Mouse (Mus musculus) embryonic facial prominence, embryonic 10.5 days (tissue): ENCODE measurements around the gene Lep. TPM values are rescaled to one million over a fixed set of nuclear protein-coding genes. Genes with fewer than 3 reads are reported as not detected.

Source experiments
- DNase-seq: peaks from one replicate; pipeline ENCODE4 v3.0.0-alpha.2; 2017; ENCODE audit warnings: low spot score
- H3K27ac ChIP-seq: fragments of 300-500 bp; sonication (generic); replicated peaks from 2 replicates; pipeline ENCODE4 v1.5.1; 2016; ENCODE audit warnings: mild to moderate bottlenecking
- H3K27me3 ChIP-seq: fragments of 300-500 bp; sonication (generic); replicated peaks from 2 replicates; pipeline ENCODE4 v1.6.1; 2016; ENCODE audit warnings: low read depth, mild to moderate bottlenecking; ENCODE audit not compliant: poor library complexity, severe bottlenecking
- H3K36me3 ChIP-seq: fragments of 300-500 bp; sonication (generic); replicated peaks from 2 replicates; pipeline ENCODE4 v1.6.1; 2016; ENCODE audit warnings: mild to moderate bottlenecking, moderate library complexity
- H3K4me1 ChIP-seq: fragments of 300-500 bp; sonication (generic); 2 replicates; pipeline ENCODE4 v1.6.1; 2016
- H3K4me3 ChIP-seq: fragments of 300-500 bp; sonication (generic); 2 replicates; pipeline ENCODE4 v1.5.1; 2016; ENCODE audit warnings: mild to moderate bottlenecking, moderate library complexity
- H3K9me3 ChIP-seq: fragments of 300-500 bp; sonication (generic); 2 replicates; pipeline ENCODE4 v1.6.1; 2016; ENCODE audit warnings: mild to moderate bottlenecking
- WGBS: fragments of 180-500 bp; shearing (Covaris S2); methylation state at CpG from one replicate; pipeline ENCODE4 v1.1.7; 2016; 5-methylcytosine and 5-hydroxymethylcytosine counted together
- polyA plus RNA-seq: library from polyadenylated mRNA; unstranded; fragments of >200 nt; fragmentation: Nextera tagmentation; extraction: Ambion mirVana; gene quantifications from 2 replicates; pipeline ENCODE4 v1.2.1, GENCODE M21; 2016

Lep gene
- polyA plus RNA-seq, 1 experiment from 2014 or later = not detected

GRCm38 (mm10) chr6:29026766-29027165 is 33.3 kb upstream of the Lep start:
- peaks cover 39% of the 10 kb centered on the region for H3K27me3 ChIP-seq
- no peak overlapping the region for H3K27ac ChIP-seq

DNA sequence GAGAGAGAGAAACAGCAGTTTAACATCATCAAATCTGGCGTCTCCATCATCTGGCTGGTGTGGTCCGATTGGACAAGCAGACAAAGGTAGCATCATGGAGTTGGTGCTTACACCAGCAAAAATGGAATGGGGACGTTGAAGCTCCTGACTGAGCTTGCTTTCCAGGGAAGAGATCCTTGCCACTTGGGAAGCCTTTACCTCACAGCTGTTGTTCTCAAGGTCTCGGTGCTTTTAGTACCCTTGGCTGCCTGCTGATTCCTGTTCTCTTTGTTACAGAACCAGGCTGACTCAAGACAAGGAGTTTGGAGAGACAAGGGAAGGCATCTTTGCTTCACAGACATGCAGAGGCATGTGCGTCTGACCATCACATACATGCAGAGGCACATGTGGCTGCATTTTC is 31.9 kb upstream of the Lep start:
- Histone ChIP-seq H3K4me3 (no peak overlapping the region), H3K36me3 (no peaks in the 10 kb centered on the region), H3K27me3 (peaks cover 25% of the 10 kb centered on the region), H3K4me1 (peaks cover 18% of the 10 kb centered on the region), H3K27ac (no peak overlapping the region), H3K9me3 (no peaks in the 10 kb centered on the region)
- WGBS = 68% methylated on average over 5 of the region's 5 CpGs
- no peak for DNase-seq

More at GRCm38 (mm10) chr6:29026766-29027165, 33.3 kb upstream of the Lep start:
- Histone ChIP-seq H3K4me3 (no peak overlapping the region), H3K36me3 (no peaks in the 10 kb centered on the region), H3K9me3 (no peaks in the 10 kb centered on the region), H3K4me1 (peaks cover 18% of the 10 kb centered on the region)
- 43% methylated on average over 6 of the region's 6 CpGs for WGBS
- no peak for DNase-seq

DNA sequence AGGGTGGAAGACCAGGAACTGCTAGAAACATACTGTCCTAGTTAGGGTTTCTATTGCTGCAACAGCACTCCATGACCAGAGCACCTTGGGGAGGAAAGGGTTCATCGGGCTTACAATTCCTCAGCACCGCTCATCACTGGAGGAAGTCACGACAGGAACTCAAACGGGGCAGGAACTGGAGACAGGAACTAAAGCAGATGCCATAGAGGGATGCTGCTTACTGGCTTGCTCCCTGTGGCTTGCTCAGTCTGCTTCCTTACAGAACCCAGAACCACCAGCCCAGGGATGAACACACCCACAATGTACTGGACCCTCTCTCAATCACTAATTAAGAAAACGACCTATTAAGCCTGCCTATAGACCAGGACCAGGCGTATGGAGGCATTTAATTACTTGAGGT is 30.5 kb upstream of the Lep start:
- DNase-seq = no peak
- H3K36me3 ChIP-seq = no peaks in the 10 kb centered on the region
- no peak overlapping the region for H3K27ac ChIP-seq
- peaks cover 17% of the 10 kb centered on the region for H3K27me3 ChIP-seq
- H3K4me3 ChIP-seq = no peak overlapping the region
- WGBS = 77% methylated on average over 6 of the region's 6 CpGs
- peaks cover 11% of the 10 kb centered on the region for H3K4me1 ChIP-seq
- H3K9me3 ChIP-seq = no peaks in the 10 kb centered on the region

DNA sequence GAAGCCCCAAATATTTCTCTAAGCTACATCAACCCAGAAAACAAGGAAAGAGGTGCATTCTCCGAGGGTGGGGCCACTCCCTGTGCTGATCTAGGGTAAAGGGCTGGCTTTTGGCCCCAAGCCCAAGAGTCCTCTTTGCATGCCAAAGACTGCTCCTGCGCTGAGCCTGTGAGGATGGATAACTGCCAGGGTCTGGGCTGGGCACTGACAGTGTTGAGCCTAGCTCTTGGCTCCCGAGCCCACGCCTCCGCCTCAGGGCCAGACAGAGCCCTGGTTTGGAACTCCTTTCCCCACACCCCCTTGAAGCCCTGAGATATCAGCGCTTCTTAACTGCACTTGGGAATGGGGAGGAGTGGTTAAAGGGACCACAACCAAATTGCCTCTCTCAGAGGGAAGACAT is 28.8 kb upstream of the Lep start:
- Histone ChIP-seq H3K36me3 (no peaks in the 10 kb centered on the region), H3K4me1 (peaks cover 4% of the 10 kb centered on the region; the same call in 1 of the 2 replicates), H3K4me3 (no peak overlapping the region), H3K27me3 (no peaks in the 10 kb centered on the region), H3K27ac (no peak overlapping the region), H3K9me3 (no peaks in the 10 kb centered on the region)
- DNase-seq = no peak
- WGBS = 87% methylated on average over 6 of the region's 6 CpGs

DNA sequence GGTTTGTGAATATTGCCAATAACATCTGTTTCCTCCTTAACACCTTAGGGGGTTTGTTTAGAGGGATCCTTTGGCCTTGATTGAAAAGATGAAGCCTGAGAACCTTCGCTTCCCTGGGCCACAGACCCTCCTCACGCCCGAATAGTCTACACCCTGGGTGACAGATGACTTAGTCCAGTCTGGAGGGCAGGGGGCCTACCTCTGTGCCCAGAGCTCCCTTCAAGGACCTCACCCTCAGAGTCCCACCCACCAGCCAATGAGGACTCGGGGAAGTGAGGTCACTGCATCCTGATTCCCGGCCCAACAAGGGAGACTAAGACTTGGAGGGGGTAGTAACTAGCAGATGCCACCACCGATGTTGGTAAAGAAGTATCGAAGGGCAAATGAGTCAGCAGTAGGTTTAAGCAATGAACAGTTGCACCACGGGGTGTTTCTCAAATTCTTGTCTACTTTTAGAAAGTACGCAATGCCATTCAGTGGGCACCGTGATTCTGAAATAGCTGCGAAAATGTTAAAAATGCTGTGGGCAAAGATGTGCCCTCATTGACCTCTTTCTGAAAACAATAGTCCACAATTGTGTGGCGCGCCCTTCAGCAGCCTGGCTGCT is 28.2 kb upstream of the Lep start:
- Histone ChIP-seq H3K9me3 (no peaks in the 10 kb centered on the region), H3K4me1 (no peaks in the 10 kb centered on the region), H3K4me3 (no peak overlapping the region), H3K27me3 (no peaks in the 10 kb centered on the region), H3K27ac (no peak overlapping the region), H3K36me3 (no peaks in the 10 kb centered on the region)
- no peak for DNase-seq
- 84% methylated on average over 13 of the region's 13 CpGs for WGBS

DNA sequence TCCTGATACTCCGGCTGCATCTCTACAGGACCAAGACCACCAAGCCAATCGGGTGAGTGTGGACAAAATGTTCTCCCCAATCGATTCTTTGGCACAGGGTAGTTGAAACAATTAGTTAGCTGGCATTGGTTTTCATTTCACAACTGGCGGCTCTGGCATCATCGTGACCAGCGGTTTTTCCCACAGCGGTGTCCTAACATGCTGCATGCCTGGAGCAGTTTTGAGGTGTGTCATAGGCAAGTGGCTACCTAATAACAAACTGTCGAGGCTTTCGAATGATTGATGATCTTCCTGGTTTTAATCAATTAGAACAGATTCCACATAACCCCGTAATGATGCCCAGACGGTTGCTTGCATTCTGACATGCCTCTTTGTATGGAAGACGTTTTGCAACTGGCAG is 27.6 kb upstream of the Lep start:
- no peak for DNase-seq
- Histone ChIP-seq H3K27me3 (no peaks in the 10 kb centered on the region), H3K4me1 (no peaks in the 10 kb centered on the region), H3K36me3 (no peaks in the 10 kb centered on the region), H3K4me3 (no peak overlapping the region), H3K27ac (no peak overlapping the region), H3K9me3 (no peaks in the 10 kb centered on the region)
- WGBS = 86% methylated on average over 12 of the region's 12 CpGs

DNA sequence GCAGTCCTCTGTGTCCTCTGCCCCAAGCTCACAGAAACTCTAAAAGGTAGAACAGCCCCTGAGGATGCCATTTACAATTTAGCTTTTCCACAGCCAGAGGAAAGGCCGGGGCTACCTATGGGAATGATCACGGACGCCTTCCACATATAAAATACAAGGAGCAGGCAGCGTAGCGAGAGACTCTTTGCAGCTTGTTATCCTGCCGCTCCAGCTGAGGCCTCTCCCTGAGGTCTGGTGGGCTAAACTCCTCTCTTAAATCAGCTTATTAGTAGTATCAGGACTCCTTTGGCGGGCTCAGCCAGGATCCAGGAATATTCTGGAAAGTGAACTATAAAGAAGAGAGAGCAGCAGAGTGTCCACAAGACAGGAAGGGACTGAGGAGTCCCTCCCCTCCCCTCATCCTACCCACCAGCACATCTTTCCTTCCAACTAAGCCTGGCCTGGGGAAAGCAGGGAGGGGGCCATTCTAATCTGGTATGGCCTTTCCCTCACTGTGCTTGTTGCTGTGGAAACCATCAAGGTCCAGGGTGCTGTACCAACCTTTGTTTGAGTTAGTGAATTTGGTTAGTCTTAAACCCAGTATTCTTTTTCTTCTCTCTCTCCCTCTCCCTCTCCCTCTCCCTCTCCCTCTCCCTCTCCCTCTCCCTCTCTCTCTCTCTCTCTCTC is 25.9 kb upstream of the Lep start:
- H3K27me3 ChIP-seq = no peaks in the 10 kb centered on the region
- H3K9me3 ChIP-seq = no peaks in the 10 kb centered on the region
- DNase-seq = no peak
- H3K4me1 ChIP-seq = no peaks in the 10 kb centered on the region
- no peak overlapping the region for H3K27ac ChIP-seq
- no peak overlapping the region for H3K4me3 ChIP-seq
- no peaks in the 10 kb centered on the region for H3K36me3 ChIP-seq
- WGBS = 77% methylated on average over 7 of the region's 7 CpGs

GRCm38 (mm10) chr6:29036698-29037097 is 23.3 kb upstream of the Lep start:
- Histone ChIP-seq H3K27ac (no peak overlapping the region), H3K9me3 (no peaks in the 10 kb centered on the region), H3K4me1 (no peaks in the 10 kb centered on the region), H3K4me3 (no peak overlapping the region), H3K36me3 (no peaks in the 10 kb centered on the region), H3K27me3 (no peaks in the 10 kb centered on the region)
- DNase-seq = no peak
- 73% methylated on average over 4 of the region's 4 CpGs for WGBS

GRCm38 (mm10) chr6:29040266-29040665 is 19.8 kb upstream of the Lep start:
- Histone ChIP-seq H3K4me3 (no peak overlapping the region), H3K36me3 (no peaks in the 10 kb centered on the region), H3K9me3 (no peaks in the 10 kb centered on the region), H3K27ac (no peak overlapping the region), H3K27me3 (no peaks in the 10 kb centered on the region), H3K4me1 (no peaks in the 10 kb centered on the region)
- no peak for DNase-seq
- WGBS = 83% methylated on average over 2 of the region's 2 CpGs

- no peaks in the 10 kb centered on the region for H3K36me3 ChIP-seq
- no peak overlapping the region for H3K27ac ChIP-seq
- no peaks in the 10 kb centered on the region for H3K4me1 ChIP-seq
- no peak for DNase-seq
- H3K27me3 ChIP-seq = no peaks in the 10 kb centered on the region
- no peak overlapping the region for H3K4me3 ChIP-seq
- H3K9me3 ChIP-seq = no peaks in the 10 kb centered on the region
Observed at GRCm38 (mm10) chr6:29044029-29044428, 16.0 kb upstream of the Lep start.

DNA sequence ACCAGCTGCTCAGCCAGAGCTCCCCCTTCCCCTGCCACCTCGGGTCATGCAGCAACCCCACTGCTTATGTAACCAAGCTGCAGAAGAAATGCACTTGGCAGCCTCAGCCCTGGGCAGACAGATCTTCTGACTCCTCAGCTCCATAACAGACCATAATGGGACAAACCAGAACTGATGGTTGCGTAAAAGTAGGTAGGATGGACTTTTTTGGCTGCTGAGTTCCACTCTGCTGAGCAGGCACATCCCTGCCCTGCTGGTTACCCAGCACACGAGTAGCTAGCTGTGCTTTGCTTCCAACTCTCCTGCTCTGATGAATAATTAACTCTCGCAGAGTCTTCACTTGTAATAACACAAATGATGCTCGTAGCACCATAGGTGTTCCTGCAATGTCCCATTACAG is 10.1 kb upstream of the Lep start:
- Histone ChIP-seq H3K4me3 (no peak overlapping the region), H3K27me3 (0 out of 2 replicates have a peak, but pooled peaks cover 7% of the 10 kb centered on the region), H3K9me3 (no peaks in the 10 kb centered on the region), H3K36me3 (no peaks in the 10 kb centered on the region), H3K4me1 (0 out of 2 replicates have a peak, but pooled peaks cover 4% of the 10 kb centered on the region), H3K27ac (no peak overlapping the region)
- 73% methylated on average over 5 of the region's 5 CpGs for WGBS
- DNase-seq = no peak

DNA sequence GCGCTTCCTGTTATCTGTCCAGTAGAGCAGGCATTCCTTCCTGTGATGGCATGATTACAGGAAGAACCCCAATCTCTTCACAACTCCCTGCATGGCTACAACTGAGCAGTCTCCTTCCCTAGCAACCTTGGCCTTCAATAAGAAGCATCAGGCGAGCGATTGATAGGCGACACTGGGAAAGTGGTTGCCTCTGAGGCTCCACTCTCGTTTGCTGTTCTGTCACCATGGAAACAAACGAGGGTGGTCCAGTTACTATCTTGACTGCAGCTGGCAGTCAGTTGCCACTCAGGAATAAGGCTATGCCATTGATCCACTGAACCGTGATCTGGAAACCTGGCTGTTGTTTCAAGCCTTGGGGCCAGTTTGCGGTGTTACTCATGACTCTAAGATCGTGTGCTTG is 7.8 kb upstream of the Lep start:
- Histone ChIP-seq H3K4me3 (no peak overlapping the region), H3K27me3 (0 out of 2 replicates have a peak, but pooled peaks cover 7% of the 10 kb centered on the region), H3K27ac (no peak overlapping the region), H3K9me3 (no peaks in the 10 kb centered on the region), H3K36me3 (no peaks in the 10 kb centered on the region), H3K4me1 (0 out of 2 replicates have a peak, but pooled peaks cover 4% of the 10 kb centered on the region)
- WGBS = 72% methylated on average over 9 of the region's 9 CpGs
- DNase-seq = no peak

- Histone ChIP-seq H3K9me3 (no peaks in the 10 kb centered on the region), H3K36me3 (no peaks in the 10 kb centered on the region), H3K27ac (no peak overlapping the region), H3K4me3 (no peak overlapping the region), H3K27me3 (0 out of 2 replicates have a peak, but pooled peaks cover 7% of the 10 kb centered on the region), H3K4me1 (0 out of 2 replicates have a peak, but pooled peaks cover 4% of the 10 kb centered on the region)
- 78% methylated on average over 7 of the region's 7 CpGs for WGBS
- DNase-seq = no peak
Observed at GRCm38 (mm10) chr6:29053181-29053580, 6.8 kb upstream of the Lep start.
